Mouse (Mus musculus) small intestine, adult 2 months (tissue): ENCODE results near the gene Arl14ep. TPM values are rescaled to one million over a fixed set of nuclear protein-coding genes. Genes with fewer than 3 reads are reported as not detected.

Experiments used
- H3K27ac ChIP-seq: fragments of 200-500 bp; 2 replicates; pipeline ENCODE4 v1.5.1; 2012; ENCODE audit warnings: low read depth, low read length, control low read depth, inconsistent platforms; ENCODE audit not compliant: insufficient read depth
- H3K27me3 ChIP-seq: fragments of 200-500 bp; 2 replicates; pipeline ENCODE4 v1.6.1; 2012; ENCODE audit warnings: mild to moderate bottlenecking, moderate library complexity, low read length, inconsistent platforms; ENCODE audit not compliant: control insufficient read depth, insufficient read depth
- H3K36me3 ChIP-seq: fragments of 200-500 bp; 2 replicates; pipeline ENCODE4 v1.6.1; 2012; ENCODE audit warnings: mild to moderate bottlenecking, low read length, control low read depth, inconsistent platforms; ENCODE audit not compliant: control insufficient read depth, insufficient read depth
- H3K4me1 ChIP-seq: fragments of 200-500 bp; 2 replicates; pipeline ENCODE4 v1.6.1; 2012; ENCODE audit warnings: low read length, inconsistent platforms, mixed read lengths; ENCODE audit not compliant: control insufficient read depth, insufficient read depth, insufficient read length
- H3K4me3 ChIP-seq: fragments of 200-500 bp; 2 replicates; pipeline ENCODE4 v1.5.1; 2012; ENCODE audit warnings: low read depth, mild to moderate bottlenecking, control low read depth, inconsistent platforms, low read length, moderate library complexity
- CTCF ChIP-seq: fragments of 200-500 bp; IDR thresholded peaks from 2 replicates; pipeline ENCODE4 v1.5.1; 2012; ENCODE audit warnings: low read depth, mild to moderate bottlenecking, control low read depth, inconsistent platforms, low read length, moderate library complexity, mixed read lengths; ENCODE audit not compliant: insufficient replicate concordance, insufficient read length; ENCODE audit errors: extremely low read depth
- POLR2A ChIP-seq: fragments of 200-500 bp; IDR thresholded peaks from 2 replicates; pipeline ENCODE4 v1.6.1; 2012; ENCODE audit warnings: low read depth, mild to moderate bottlenecking, control low read depth, inconsistent platforms, low read length, moderate library complexity
- WGBS: fragments of 180-500 bp; shearing (Covaris S2); methylation state at CpG from one replicate; pipeline ENCODE4 v1.1.7; 2018; 5-methylcytosine and 5-hydroxymethylcytosine counted together
- polyA plus RNA-seq: library from polyadenylated mRNA; depleted of rRNA; stranded (reverse); fragments of >200 nt; gene quantifications from 2 replicates; pipeline ENCODE4 v1.2.3, GENCODE M21; 2012

The Arl14ep gene
- polyA plus RNA-seq, 1 experiment: 0.57 TPM

GRCm38 (mm10) chr2:106991261-106991660 is 17.0 kb upstream of the Arl14ep start:
- Histone ChIP-seq H3K27me3 (no peaks in the 10 kb centered on the region), H3K4me3 (no peak overlapping the region), H3K36me3 (no peaks in the 10 kb centered on the region), H3K27ac (no peak overlapping the region), H3K4me1 (no peaks in the 10 kb centered on the region)
- WGBS: 63% methylated on average over 1 of the region's 1 CpGs
- TF ChIP-seq CTCF: no peak
- no peak for TF ChIP-seq POLR2A

DNA sequence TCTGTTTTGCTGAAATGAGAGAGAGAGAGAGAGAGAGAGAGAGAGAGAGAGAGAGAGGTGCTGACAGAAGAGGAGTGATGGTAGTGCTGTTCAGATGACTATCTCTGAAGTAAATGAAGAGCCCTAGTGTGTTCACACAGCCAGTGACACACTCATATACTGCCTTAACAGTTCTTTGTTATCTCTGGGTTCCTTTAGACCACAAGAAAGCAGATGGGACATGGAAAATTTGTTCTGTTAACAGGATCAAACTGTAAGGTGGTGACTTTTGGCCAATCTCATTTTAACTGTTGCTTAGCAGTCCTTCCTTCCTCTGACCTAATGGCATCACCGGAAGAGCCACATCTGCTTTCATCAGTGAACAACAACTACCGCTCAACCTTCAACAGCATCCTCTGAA is 10.7 kb upstream of the Arl14ep start:
- TF ChIP-seq CTCF: no peak
- TF ChIP-seq POLR2A: no peak
- Histone ChIP-seq H3K4me1 (no peaks in the 10 kb centered on the region), H3K27ac (no peak overlapping the region), H3K27me3 (no peaks in the 10 kb centered on the region), H3K4me3 (no peak overlapping the region), H3K36me3 (no peaks in the 10 kb centered on the region)
- WGBS: 95% methylated on average over 2 of the region's 2 CpGs

DNA sequence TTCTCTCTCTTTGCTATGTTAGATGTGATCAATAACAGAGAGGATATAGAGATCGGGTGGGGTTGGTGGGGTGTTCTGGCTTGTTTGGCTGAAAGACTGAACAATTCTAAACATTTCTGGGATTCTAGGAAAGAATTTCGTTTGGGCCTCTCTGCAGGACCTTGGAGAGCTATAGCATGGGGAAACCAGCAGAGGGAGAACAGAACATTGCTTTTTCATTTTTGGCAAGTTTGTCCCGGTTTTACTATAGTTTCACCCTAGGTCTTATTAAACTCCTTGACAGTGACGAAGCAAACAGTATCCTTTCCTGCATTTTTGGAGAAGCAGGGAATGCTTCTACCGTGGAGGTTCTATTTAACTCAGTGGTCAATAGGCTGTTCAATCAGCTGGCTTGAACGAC is 8.3 kb upstream of the Arl14ep start:
- H3K36me3 ChIP-seq: no peaks in the 10 kb centered on the region
- H3K27me3 ChIP-seq: no peaks in the 10 kb centered on the region
- no peak overlapping the region for H3K27ac ChIP-seq
- H3K4me3 ChIP-seq: no peak overlapping the region
- WGBS: 36% methylated on average over 6 of the region's 6 CpGs
- no peak for TF ChIP-seq CTCF
- TF ChIP-seq POLR2A: no peak
- no peaks in the 10 kb centered on the region for H3K4me1 ChIP-seq

DNA sequence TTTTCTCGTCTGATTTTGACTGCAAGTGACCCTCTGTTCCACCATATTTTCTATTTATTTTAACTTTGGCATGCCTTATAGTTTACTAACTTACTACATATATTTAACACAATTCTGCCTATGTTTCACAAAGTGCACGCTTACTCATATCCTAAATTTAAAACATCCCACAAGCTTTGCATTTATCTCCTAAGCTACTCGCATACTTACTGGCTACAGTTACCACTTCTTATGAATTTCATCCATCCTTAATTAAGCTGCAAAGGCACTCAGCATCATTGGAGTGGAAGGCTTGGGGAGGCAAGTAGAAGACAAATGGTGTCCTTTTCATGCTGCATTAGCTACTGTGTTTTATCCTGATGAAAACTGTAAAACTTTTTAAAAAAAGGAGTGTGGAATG is 2.2 kb upstream of the Arl14ep start:
- 85% methylated on average over 3 of the region's 3 CpGs for WGBS
- Histone ChIP-seq H3K36me3 (no peaks in the 10 kb centered on the region), H3K27ac (no peak overlapping the region)

GRCm38 (mm10) chr2:106973332-106973958 is 779 bp downstream of the Arl14ep start:
- Histone ChIP-seq H3K4me3 (peak overlapping the region; percentile 100), H3K36me3 (0 out of 2 replicates have a peak, but pooled peaks cover 4% of the 10 kb centered on the region), H3K27me3 (no peaks in the 10 kb centered on the region), H3K27ac (no peak overlapping the region), H3K4me1 (no peaks in the 10 kb centered on the region; the same call in 1 of the 2 replicates)
- 64% methylated on average over 17 of the region's 17 CpGs for WGBS
- TF ChIP-seq POLR2A (no peak), CTCF (no peak)

More for the DNA sequence above, 2.2 kb upstream of the Arl14ep start:
- Histone ChIP-seq H3K4me3 (no peak overlapping the region), H3K27me3 (no peaks in the 10 kb centered on the region), H3K4me1 (no peaks in the 10 kb centered on the region; the same call in 1 of the 2 replicates)
- TF ChIP-seq POLR2A (no peak), CTCF (no peak)

- Histone ChIP-seq H3K4me1 (no peaks in the 10 kb centered on the region; the same call in 1 of the 2 replicates), H3K4me3 (no peak overlapping the region), H3K27ac (no peak overlapping the region), H3K36me3 (0 out of 2 replicates have a peak, but pooled peaks cover 4% of the 10 kb centered on the region), H3K27me3 (no peaks in the 10 kb centered on the region)
- TF ChIP-seq CTCF (no peak), POLR2A (no peak)
- 92% methylated on average over 6 of the region's 6 CpGs for WGBS
These were observed 1.4 kb downstream of the Arl14ep start for GRCm38 (mm10) chr2:106972851-106973250.

DNA sequence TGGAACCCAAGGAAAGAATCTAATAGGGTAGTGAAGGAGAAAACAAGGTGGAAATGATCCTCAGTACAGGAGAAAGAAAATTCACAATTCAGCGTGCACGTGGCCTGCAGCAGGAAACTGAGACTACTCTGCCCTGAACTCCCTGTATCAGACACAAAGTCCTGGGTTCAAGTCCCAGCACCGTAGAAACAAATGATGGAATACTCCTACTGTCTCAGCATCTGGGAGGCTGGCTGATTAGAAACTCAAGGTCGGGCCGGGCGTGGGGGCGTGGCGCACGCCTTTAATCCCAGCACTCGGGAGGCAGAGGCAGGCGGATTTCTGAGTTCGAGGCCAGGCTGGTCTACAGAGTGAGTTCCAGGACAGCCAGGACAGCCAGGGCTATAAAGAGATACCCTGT is 3.3 kb downstream of the Arl14ep start:
- Histone ChIP-seq H3K27me3 (no peaks in the 10 kb centered on the region), H3K27ac (no peak overlapping the region), H3K4me3 (no peak overlapping the region), H3K4me1 (no peaks in the 10 kb centered on the region; the same call in 1 of the 2 replicates), H3K36me3 (peaks cover 13% of the 10 kb centered on the region; the same call in 1 of the 2 replicates)
- 94% methylated on average over 12 of the region's 12 CpGs for WGBS
- no peak for TF ChIP-seq CTCF
- no peak for TF ChIP-seq POLR2A
